ENCODE assay signal across 18 mouse cellular contexts in genomic region chr9:37203884-37204283, GRCm38 (mm10). TPM values are rescaled to one million over a fixed set of nuclear protein-coding genes. Genes with fewer than 3 reads are reported as not detected.
DNase-seq lines count a peak whose midpoint lies in the region; ATAC-seq lines count a peak whose summit lies in the region.
"Had no signal": no experiment of that assay in that cellular context is flagged by ENCODE, and none has a peak within 500 bp of the region (broad histone marks: within the 10 kb centered on the region; RNA-seq: fewer than 3 reads in every experiment).

No protein-coding gene starts in this region.

- H3K27me3 ChIP-seq in forebrain, embryonic 16.5 days (replicated peaks; ENCODE audit: control insufficient read depth, insufficient read depth, low read length): no peaks in the 10 kb centered on the region
- H3K27me3 ChIP-seq in forebrain, embryonic 10.5 days (ENCODE audit: poor library complexity, severe bottlenecking): no peaks in the 10 kb centered on the region
- H3K27me3 ChIP-seq in midbrain, embryonic 12.5 days: no peaks in the 10 kb centered on the region
- H3K27me3 ChIP-seq in midbrain, embryonic 14.5 days (ENCODE audit: control insufficient read depth, insufficient read depth, low read length): no peaks in the 10 kb centered on the region
- H3K27me3 ChIP-seq: embryonic facial prominence, embryonic 12.5 days; heart, embryonic 12.5 days had no signal

- H3K9me3 ChIP-seq in forebrain, embryonic 16.5 days (ENCODE audit: control insufficient read depth, low read length): no peaks in the 10 kb centered on the region
- 0 out of 2 replicates have a peak, but pooled peaks cover 2% of the 10 kb centered on the region for H3K9me3 ChIP-seq in forebrain, embryonic 10.5 days
- no peaks in the 10 kb centered on the region for H3K9me3 ChIP-seq in midbrain, embryonic 12.5 days
- H3K9me3 ChIP-seq in midbrain, embryonic 14.5 days (ENCODE audit: control insufficient read depth, low read length): no peaks in the 10 kb centered on the region
- H3K9me3 ChIP-seq: embryonic facial prominence, embryonic 12.5 days; heart, embryonic 12.5 days; limb, embryonic 10.5 days had no signal

- H3K27ac ChIP-seq in forebrain, embryonic 16.5 days (ENCODE audit: low read length): peak overlapping the region; percentile 69
- H3K27ac ChIP-seq in forebrain, embryonic 10.5 days: no peak overlapping the region
- H3K27ac ChIP-seq in midbrain, embryonic 12.5 days (replicated peaks): no peak overlapping the region
- no peak overlapping the region for H3K27ac ChIP-seq in midbrain, embryonic 14.5 days (replicated peaks; ENCODE audit: low read depth, low read length)
- H3K27ac ChIP-seq: embryonic facial prominence, embryonic 12.5 days; limb, embryonic 10.5 days; liver, embryonic 14.5 days had no signal

- no peak for ATAC-seq in forebrain, embryonic 16.5 days
- ATAC-seq in midbrain, embryonic 12.5 days (ENCODE audit: low FRiP score, low read depth): no peak
- no peak for ATAC-seq in midbrain, embryonic 14.5 days (ENCODE audit: low FRiP score, low TSS enrichment)
- ATAC-seq: lung, postnatal 0 days had no signal

- 18% methylated on average over 5 of the region's 5 CpGs for WGBS in forebrain, embryonic 16.5 days
- 47% methylated on average over 5 of the region's 5 CpGs for WGBS in forebrain, embryonic 10.5 days
- 31% methylated on average over 5 of the region's 5 CpGs for WGBS in midbrain, embryonic 12.5 days
- WGBS in midbrain, embryonic 14.5 days: 18% methylated on average over 5 of the region's 5 CpGs

- H3K4me3 ChIP-seq in forebrain, embryonic 16.5 days (replicated peaks; ENCODE audit: low read length): no peak overlapping the region
- no peak overlapping the region for H3K4me3 ChIP-seq in forebrain, embryonic 10.5 days
- no peak overlapping the region for H3K4me3 ChIP-seq in midbrain, embryonic 12.5 days
- H3K4me3 ChIP-seq in midbrain, embryonic 14.5 days (replicated peaks; ENCODE audit: low read depth, low read length): no peak overlapping the region
- H3K4me3 ChIP-seq: embryonic facial prominence, embryonic 12.5 days; heart, embryonic 12.5 days; limb, embryonic 10.5 days had no signal

- intact Hi-C loops in heart, postnatal 14 days (cut with DNase I): no loop called here

- no peaks in the 10 kb centered on the region for H3K36me3 ChIP-seq in forebrain, embryonic 16.5 days (ENCODE audit: control insufficient read depth, insufficient read depth)
- H3K36me3 ChIP-seq in forebrain, embryonic 10.5 days (replicated peaks): no peaks in the 10 kb centered on the region
- no peaks in the 10 kb centered on the region for H3K36me3 ChIP-seq in midbrain, embryonic 12.5 days
- H3K36me3 ChIP-seq in midbrain, embryonic 14.5 days (ENCODE audit: control insufficient read depth, insufficient read depth, low read length): no peaks in the 10 kb centered on the region
- H3K36me3 ChIP-seq: embryonic facial prominence, embryonic 12.5 days; heart, embryonic 12.5 days; limb, embryonic 10.5 days had no signal

- peaks cover 15% of the 10 kb centered on the region for H3K4me1 ChIP-seq in forebrain, embryonic 16.5 days (replicated peaks; ENCODE audit: control insufficient read depth, insufficient read depth, low read length)
- peaks cover 27% of the 10 kb centered on the region for H3K4me1 ChIP-seq in forebrain, embryonic 10.5 days
- peaks cover 17% of the 10 kb centered on the region for H3K4me1 ChIP-seq in midbrain, embryonic 12.5 days
- H3K4me1 ChIP-seq in midbrain, embryonic 14.5 days (ENCODE audit: control insufficient read depth, insufficient read depth, low read length): 0 out of 2 replicates have a peak, but pooled peaks cover 6% of the 10 kb centered on the region

- H3K9ac ChIP-seq in forebrain, embryonic 16.5 days (replicated peaks; ENCODE audit: low read depth, low read length): no peak overlapping the region
- H3K9ac ChIP-seq in midbrain, embryonic 12.5 days (replicated peaks): no peak overlapping the region
- no peak overlapping the region for H3K9ac ChIP-seq in midbrain, embryonic 14.5 days (replicated peaks; ENCODE audit: low read length)
- H3K9ac ChIP-seq: embryonic facial prominence, embryonic 12.5 days; heart, embryonic 12.5 days; liver, embryonic 14.5 days had no signal

- DNase-seq in forebrain, embryonic 10.5 days (ENCODE audit: extremely low spot score, low spot score): no peak
- DNase-seq in midbrain, embryonic 14.5 days: no peak
- peak; percentile 35 for DNase-seq in kidney, postnatal 10 days
- peak; percentile 34 for DNase-seq in yolk sac, embryonic 10.5 days (ENCODE audit: low spot score)
- no peak for DNase-seq in heart, postnatal 14 days
- DNase-seq in heart, adult 18-20 months: no peak
- DNase-seq: adrenal gland, postnatal 10 days; cerebellum, adult 2 months; heart, postnatal 4 days; right cerebral cortex, postnatal 4 days had no signal

- no peak overlapping the region for H3K4me2 ChIP-seq in forebrain, embryonic 16.5 days (ENCODE audit: low read length)
- H3K4me2 ChIP-seq in midbrain, embryonic 12.5 days (replicated peaks): 0 out of 2 replicates have a peak overlapping the region, but pooled peaks have one; percentile 3
- no peak overlapping the region for H3K4me2 ChIP-seq in midbrain, embryonic 14.5 days (ENCODE audit: low read length)
- H3K4me2 ChIP-seq: embryonic facial prominence, embryonic 12.5 days; heart, embryonic 12.5 days had no signal

RNA-seq across cellular contexts. Expression of gene Tmem218, which starts 4.1 kb away (rescaled TPM):
- polyA plus RNA-seq in forebrain, embryonic 16.5 days (2015; fragmentation: Nextera tagmentation; extraction: Ambion mirVana): 9.7 and 11.0 TPM in 2 replicates
- polyA plus RNA-seq in forebrain, embryonic 10.5 days (2016; fragmentation: Nextera tagmentation; extraction: Ambion mirVana): 12.6 and 12.9 TPM in 2 replicates
- polyA plus RNA-seq in midbrain, embryonic 12.5 days (2016; fragmentation: Nextera tagmentation; extraction: Ambion mirVana): 15.4 and 16.2 TPM in 2 replicates
- polyA plus RNA-seq in midbrain, embryonic 14.5 days (2014; fragmentation: Nextera tagmentation; extraction: Ambion mirVana): 8.4 and 10.1 TPM in 2 replicates
- total RNA-seq in heart, postnatal 14 days (2021): 1 to 10 TPM; 6.4 to 6.5 TPM
- total RNA-seq in heart, adult 18-20 months (2021): 1 to 10 TPM; 7.6 to 8.3 TPM

RNA-seq across cellular contexts. Expression of gene Slc37a2, which starts 51.7 kb away (rescaled TPM):
- polyA plus RNA-seq in forebrain, embryonic 16.5 days (2015; fragmentation: Nextera tagmentation; extraction: Ambion mirVana): 1.0 and 1.3 TPM in 2 replicates
- 2.2 and 2.5 TPM in 2 replicates for polyA plus RNA-seq in forebrain, embryonic 10.5 days (2016; fragmentation: Nextera tagmentation; extraction: Ambion mirVana)
- 1.1 TPM in 2 replicates for polyA plus RNA-seq in midbrain, embryonic 12.5 days (2016; fragmentation: Nextera tagmentation; extraction: Ambion mirVana)
- 0.53 and 1.7 TPM in 2 replicates for polyA plus RNA-seq in midbrain, embryonic 14.5 days (2014; fragmentation: Nextera tagmentation; extraction: Ambion mirVana)
- total RNA-seq in heart, postnatal 14 days (2021): 1 to 10 TPM; 3.0 to 3.1 TPM
- total RNA-seq in heart, adult 18-20 months (2021): 1 to 10 TPM; 2.4 to 3.1 TPM

RNA-seq across cellular contexts. Expression of gene Pknox2, which starts 56.7 kb away (rescaled TPM):
- polyA plus RNA-seq in forebrain, embryonic 16.5 days (2015; fragmentation: Nextera tagmentation; extraction: Ambion mirVana): 24.5 and 26.9 TPM in 2 replicates
- 35.3 and 36.8 TPM in 2 replicates for polyA plus RNA-seq in forebrain, embryonic 10.5 days (2016; fragmentation: Nextera tagmentation; extraction: Ambion mirVana)
- polyA plus RNA-seq in midbrain, embryonic 12.5 days (2016; fragmentation: Nextera tagmentation; extraction: Ambion mirVana): 32.3 and 33.7 TPM in 2 replicates
- 18.4 and 19.6 TPM in 2 replicates for polyA plus RNA-seq in midbrain, embryonic 14.5 days (2014; fragmentation: Nextera tagmentation; extraction: Ambion mirVana)
- 1 to 10 TPM; 3.7 to 6.0 TPM for total RNA-seq in heart, postnatal 14 days (2021)
- total RNA-seq in heart, adult 18-20 months (2021): 10 to 100 TPM in 1 of 2 experiments, 1 to 10 TPM in 1; 6.8 to 10.0 TPM
- total RNA-seq: megakaryocyte progenitor cell, adult 5-6 weeks had no signal

Comparison
In these comparisons a context has a peak if more than half of its experiments do, and no peak if none do; other contexts are left out.
1. DNase-seq: peak in kidney, postnatal 10 days (single experiment) and yolk sac, embryonic 10.5 days (single experiment); none in forebrain, embryonic 10.5 days (single experiment), midbrain, embryonic 14.5 days (single experiment), heart, postnatal 14 days (0 of 2) and heart, adult 18-20 months (0 of 2).